Mouse (Mus musculus): ENCODE measurements around the gene AC161166.1. TPM values are rescaled to one million over a fixed set of nuclear protein-coding genes. Genes with fewer than 3 reads are reported as not detected.

The AC161166.1 gene
- total RNA-seq (2021), result not detected
- long read RNA-seq, result 0 reads

- DNase-seq (ENCODE audit: low spot score in 2 of 2), result no peak
Measured at GRCm38 (mm10) chr7:24512355-24512754, at the start of gene AC161166.1. AC161166.1 (minus strand) TSS chr7:24512455.

GRCm38 (mm10) chr7:24561450-24561849 lies 49.2 kb upstream of the AC161166.1 start:
- no peak for DNase-seq (ENCODE audit: low spot score in 2 of 2)

GRCm38 (mm10) chr7:24555786-24556185 lies 43.5 kb upstream of the AC161166.1 start:
- no peak for DNase-seq (ENCODE audit: low spot score in 2 of 2)

- no peak for DNase-seq (ENCODE audit: low spot score in 2 of 2)
Measured at GRCm38 (mm10) chr7:24551985-24552759, 39.9 kb upstream of the AC161166.1 start.

GRCm38 (mm10) chr7:24547534-24548036 lies 35.3 kb upstream of the AC161166.1 start:
- no peak for DNase-seq (ENCODE audit: low spot score in 2 of 2)

GRCm38 (mm10) chr7:24546634-24547389 lies 34.6 kb upstream of the AC161166.1 start:
- DNase-seq (ENCODE audit: low spot score in 2 of 2), result peak; percentile 99

- no peak for DNase-seq (ENCODE audit: low spot score in 2 of 2)
Measured at GRCm38 (mm10) chr7:24546068-24546614, 33.9 kb upstream of the AC161166.1 start, which contains the start of the genes Pinlyp and Xrcc1. Pinlyp (minus strand) TSS chr7:24546118. Xrcc1 (plus strand) TSS chr7:24546289.

GRCm38 (mm10) chr7:24544506-24544905 lies 32.3 kb upstream of the AC161166.1 start:
- DNase-seq (ENCODE audit: low spot score in 2 of 2), result no peak

GRCm38 (mm10) chr7:24539686-24540085 lies 27.4 kb upstream of the AC161166.1 start:
- DNase-seq (ENCODE audit: low spot score in 2 of 2), result no peak

GRCm38 (mm10) chr7:24538701-24539100 lies 26.4 kb upstream of the AC161166.1 start:
- DNase-seq (ENCODE audit: low spot score in 2 of 2), result no peak

- peak in 1 of 2 experiments; percentile 46 for DNase-seq (ENCODE audit: low spot score in 2 of 2)
Measured at GRCm38 (mm10) chr7:24538154-24538553, 25.9 kb upstream of the AC161166.1 start.

GRCm38 (mm10) chr7:24537591-24537990 lies 25.3 kb upstream of the AC161166.1 start:
- DNase-seq (ENCODE audit: low spot score in 2 of 2), result no peak

- DNase-seq (ENCODE audit: low spot score in 2 of 2), result no peak
Measured at GRCm38 (mm10) chr7:24537081-24537480, 24.8 kb upstream of the AC161166.1 start.

- DNase-seq (ENCODE audit: low spot score in 2 of 2), result no peak
Measured at GRCm38 (mm10) chr7:24534301-24534700, 22.0 kb upstream of the AC161166.1 start.

- DNase-seq (ENCODE audit: low spot score in 2 of 2), result no peak
Measured at GRCm38 (mm10) chr7:24533806-24534205, 21.6 kb upstream of the AC161166.1 start.

GRCm38 (mm10) chr7:24533031-24533571 lies 20.8 kb upstream of the AC161166.1 start:
- DNase-seq (ENCODE audit: low spot score in 2 of 2), result no peak

- DNase-seq (ENCODE audit: low spot score in 2 of 2), result peak; percentile 45 to 76
Measured at GRCm38 (mm10) chr7:24531211-24531971, 19.1 kb upstream of the AC161166.1 start.

GRCm38 (mm10) chr7:24530062-24530931 lies 18.0 kb upstream of the AC161166.1 start, which contains the start of gene Irgq:
Irgq (plus strand) TSS chr7:24530689.
- DNase-seq (ENCODE audit: low spot score in 2 of 2), result peak; percentile 99

- DNase-seq (ENCODE audit: low spot score in 2 of 2), result no peak
Measured at GRCm38 (mm10) chr7:24529580-24529979, 17.3 kb upstream of the AC161166.1 start.

GRCm38 (mm10) chr7:24528861-24529260 lies 16.6 kb upstream of the AC161166.1 start:
- DNase-seq (ENCODE audit: low spot score in 2 of 2), result no peak

Measured in layer of hippocampus, adult 18-20 months (tissue).